Mouse (Mus musculus) adrenal gland, postnatal 36 days (tissue): ENCODE results near the gene Xpr1. TPM values are rescaled to one million over a fixed set of nuclear protein-coding genes. Genes with fewer than 3 reads are reported as not detected.
"Not testable (repeated sequence)": the region's sequence is repeated elsewhere in the genome, so short reads cannot be mapped to it uniquely, and the experiment has no call there.

Experiments used
- DNase-seq, 2 experiments: peaks; one replicate each; pipeline ENCODE4 v3.0.0; 2021; ENCODE audit warnings: mixed read lengths in 1 of 2
- total RNA-seq, 2 experiments: library from RNA; stranded (reverse); gene quantifications; 2 replicates each; pipeline ENCODE4 v1.2.3; 2021

Gene Xpr1
- total RNA-seq, 2 experiments from 2014 or later = 43.5 to 49.2 TPM

GRCm38 (mm10) chr1:155335963-155336362 is 81.3 kb downstream of the Xpr1 start:
- no peak for DNase-seq

- DNase-seq = no peak
These were observed 95.0 kb downstream of the Xpr1 start for GRCm38 (mm10) chr1:155322183-155322582.

DNA sequence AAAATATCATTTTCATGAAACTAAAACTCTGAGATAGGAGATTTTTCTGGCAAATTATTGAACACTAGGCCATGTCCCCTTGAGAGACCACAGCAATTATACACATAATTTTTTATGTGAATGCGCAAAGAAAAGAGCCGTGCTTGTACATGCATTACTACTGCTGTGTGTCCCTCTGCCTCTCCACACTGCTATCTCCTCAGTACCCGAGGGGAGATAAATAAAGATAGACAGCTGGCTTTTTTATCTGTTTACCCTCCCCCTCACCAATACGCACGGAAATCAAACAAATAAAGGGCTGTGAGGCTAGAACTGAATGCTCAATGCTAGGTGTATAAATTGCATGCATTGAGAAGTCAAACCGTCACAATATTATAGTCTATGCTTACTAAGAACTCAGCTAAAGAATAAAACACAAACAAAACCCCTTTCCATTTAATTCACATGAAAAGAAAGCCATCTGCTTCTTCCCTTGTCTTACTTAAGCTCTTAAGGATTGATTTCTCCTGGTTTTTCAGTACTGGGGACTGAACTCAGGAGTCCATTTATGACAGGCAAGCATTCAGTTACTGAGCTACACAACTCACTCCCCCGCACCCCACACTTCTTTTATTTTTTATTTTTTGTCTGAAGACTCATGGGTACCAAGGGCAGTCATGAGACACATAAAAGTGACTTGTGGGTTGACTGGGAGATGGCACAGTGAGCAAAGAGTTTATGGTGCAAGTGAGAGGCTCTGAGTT is 97.0 kb downstream of the Xpr1 start:
- DNase-seq = no peak

GRCm38 (mm10) chr1:155319513-155319912 is 97.7 kb downstream of the Xpr1 start:
- DNase-seq = no peak

DNA sequence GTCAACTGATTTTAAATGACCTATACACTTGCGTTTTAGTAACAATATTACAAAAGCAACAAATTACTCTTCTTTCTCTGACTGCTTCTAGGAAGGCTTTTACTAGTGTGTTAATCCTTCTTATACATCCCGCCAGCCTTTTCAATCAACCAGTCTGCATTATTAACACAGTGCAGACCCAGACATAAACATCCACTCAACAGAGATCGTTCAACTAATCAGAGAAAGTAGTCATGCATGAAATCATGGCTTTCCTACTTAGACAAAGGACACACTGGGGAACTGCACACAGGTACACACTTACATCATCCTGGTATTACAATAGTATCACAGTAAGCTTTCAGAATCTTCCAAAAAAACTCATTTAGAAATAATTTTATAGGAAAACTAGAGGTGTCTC is 105.5 kb downstream of the Xpr1 start:
- DNase-seq = no peak

DNA sequence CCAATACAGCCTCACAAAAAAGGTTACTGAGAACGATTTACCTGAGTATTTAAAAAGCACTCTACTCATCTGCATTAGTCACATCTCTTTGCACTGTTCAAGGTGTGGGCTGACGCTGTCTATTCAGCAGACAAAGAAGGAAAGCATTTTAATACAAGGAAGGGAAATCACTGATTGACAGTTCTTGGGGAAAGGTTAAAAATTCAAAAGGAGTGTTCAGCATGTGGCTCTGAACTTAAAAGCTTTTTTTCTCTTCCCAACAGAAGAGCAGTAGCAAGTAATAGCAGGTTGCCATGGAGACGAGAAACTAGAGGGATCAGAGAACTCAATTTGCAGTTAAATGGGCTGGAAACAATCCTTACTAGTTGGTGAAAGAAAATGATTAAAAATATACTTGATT is 110.3 kb downstream of the Xpr1 start:
- no peak for DNase-seq

DNA sequence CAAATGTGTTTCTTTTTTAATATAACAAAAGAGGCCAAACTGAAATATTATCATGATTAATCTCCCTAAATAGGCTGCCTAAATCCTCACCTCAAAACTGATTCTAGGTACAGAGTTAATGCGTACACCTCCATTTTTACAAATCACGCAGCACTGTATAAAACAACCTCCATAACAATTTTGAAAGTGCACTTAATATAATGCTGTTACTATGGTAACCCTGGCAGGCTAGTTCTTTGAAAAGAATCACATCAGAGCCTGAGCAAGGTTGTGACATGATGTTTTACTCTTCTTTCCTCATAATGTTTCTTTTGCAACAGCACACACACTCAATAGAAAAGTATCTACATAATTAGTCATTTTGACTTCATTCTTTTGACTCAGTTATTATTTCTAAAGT is 113.8 kb downstream of the Xpr1 start:
- no peak for DNase-seq

GRCm38 (mm10) chr1:155297615-155298014 is 119.6 kb downstream of the Xpr1 start:
- no peak for DNase-seq

GRCm38 (mm10) chr1:155297203-155297602 is 120.0 kb downstream of the Xpr1 start:
- DNase-seq = no peak

DNA sequence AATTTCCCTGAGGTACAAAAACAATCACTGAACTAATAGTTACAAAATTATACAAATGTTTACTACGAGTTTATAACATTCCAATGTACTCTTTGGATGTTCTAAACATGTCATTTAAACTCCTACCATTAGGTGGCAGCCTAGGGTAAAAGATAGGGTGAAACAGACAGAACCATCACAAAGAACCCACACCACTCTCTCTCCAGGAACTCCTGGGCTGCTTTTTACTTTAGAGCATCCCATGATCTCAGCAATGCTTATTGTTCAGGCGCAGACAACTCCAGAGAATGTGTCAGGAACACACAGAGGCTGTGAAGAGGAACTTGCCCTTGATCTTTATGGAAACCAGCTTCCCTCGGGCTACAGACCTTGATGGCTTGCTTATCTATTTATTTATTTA is 123.8 kb downstream of the Xpr1 start:
- DNase-seq = peak in 1 of 2 experiments; percentile 45

- DNase-seq = no peak
These were observed 127.8 kb downstream of the Xpr1 start for GRCm38 (mm10) chr1:155289411-155289810.

DNA sequence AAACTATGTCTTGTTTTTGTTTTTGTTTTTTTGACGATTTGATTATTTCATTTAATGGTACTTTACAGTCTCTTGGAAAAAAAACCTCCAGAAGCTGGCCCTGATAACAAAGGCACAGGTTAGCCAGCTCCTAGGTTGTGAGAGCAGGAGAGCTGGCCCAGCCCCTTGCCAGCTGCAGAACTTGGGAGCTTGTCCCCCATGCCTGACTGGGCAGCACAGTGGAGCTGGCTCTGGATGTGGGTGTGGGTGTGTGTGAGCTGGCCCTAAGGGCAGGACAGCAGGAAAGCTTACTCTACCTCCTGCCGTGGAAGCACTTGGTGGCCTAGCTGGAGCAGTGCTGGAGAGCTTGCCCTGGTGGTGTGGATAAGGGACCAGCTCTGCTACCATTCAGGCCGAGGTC is 129.2 kb downstream of the Xpr1 start:
- no peak for DNase-seq

- no peak for DNase-seq
These were observed 133.4 kb downstream of the Xpr1 start for GRCm38 (mm10) chr1:155283808-155284207.

GRCm38 (mm10) chr1:155281003-155281793 is 136.0 kb downstream of the Xpr1 start:
- peak; percentile 67 to 78 for DNase-seq

DNA sequence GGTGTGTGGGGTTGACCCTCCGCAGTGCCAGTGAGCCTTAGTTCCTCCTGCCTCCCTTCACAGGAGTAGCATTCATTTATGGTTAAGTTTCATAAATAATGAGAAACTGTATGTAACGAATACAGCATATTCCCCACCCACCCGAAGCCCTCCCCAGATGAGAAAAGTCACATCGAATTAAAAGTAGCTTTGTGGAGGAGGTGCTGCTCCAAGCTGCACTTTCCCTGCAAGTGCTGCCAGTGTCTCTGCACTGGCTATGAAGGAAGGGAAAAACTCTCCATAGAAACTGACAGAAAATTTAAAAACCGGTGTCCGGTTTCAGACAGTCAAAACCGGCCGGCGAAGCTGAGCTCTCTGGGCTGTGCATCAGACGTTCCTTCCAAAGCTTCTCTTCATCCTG is 136.9 kb downstream of the Xpr1 start:
- no peak for DNase-seq

GRCm38 (mm10) chr1:155276381-155277033 is 140.7 kb downstream of the Xpr1 start:
- DNase-seq = no peak

- no peak for DNase-seq
These were observed 141.4 kb downstream of the Xpr1 start for GRCm38 (mm10) chr1:155275793-155276192.

GRCm38 (mm10) chr1:155274976-155275375 is 142.2 kb downstream of the Xpr1 start:
- peak; percentile 55 to 61 for DNase-seq

- no peak for DNase-seq
These were observed 144.3 kb downstream of the Xpr1 start for GRCm38 (mm10) chr1:155272953-155273352.

- not testable (repeated sequence) for DNase-seq
These were observed 154.7 kb downstream of the Xpr1 start for GRCm38 (mm10) chr1:155262496-155262895.

DNA sequence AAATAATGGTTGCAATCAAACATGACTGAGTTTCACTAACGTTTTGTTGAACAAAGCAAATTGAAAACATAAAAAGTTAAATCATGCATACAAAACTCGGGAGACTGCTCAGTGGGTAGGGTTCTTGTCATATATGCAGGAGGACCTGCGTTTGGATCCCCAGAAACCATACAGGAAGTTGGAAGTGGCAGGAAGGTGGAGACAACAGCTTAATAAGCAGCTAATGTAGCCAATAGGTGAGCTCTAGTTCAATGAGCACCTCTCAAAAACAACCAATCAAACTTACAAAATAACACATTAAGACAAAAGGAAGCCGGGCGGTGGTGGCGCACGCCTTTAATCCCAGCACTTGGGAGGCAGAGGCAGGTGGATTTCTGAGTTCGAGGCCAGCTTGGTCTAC is 162.9 kb downstream of the Xpr1 start:
- no peak for DNase-seq

DNA sequence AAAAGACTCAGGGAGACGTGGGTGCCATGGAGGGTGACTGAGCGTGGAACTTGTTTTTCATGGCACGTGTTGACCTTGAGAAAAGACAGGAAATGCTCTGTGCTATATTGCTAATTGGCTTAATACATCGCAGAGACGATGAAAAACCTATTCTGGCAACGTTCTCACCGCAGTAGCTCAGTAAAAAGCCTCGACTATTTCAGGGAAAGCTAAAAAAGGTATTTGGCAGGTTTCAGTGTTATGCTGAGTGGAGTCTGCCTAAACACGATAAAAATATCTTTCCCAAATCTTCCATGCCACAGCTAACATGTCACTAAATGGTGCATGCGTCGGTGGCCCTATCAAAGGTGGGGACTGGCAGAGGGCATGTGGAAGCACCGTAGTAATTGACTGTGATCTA is 164.1 kb downstream of the Xpr1 start:
- no peak for DNase-seq

DNA sequence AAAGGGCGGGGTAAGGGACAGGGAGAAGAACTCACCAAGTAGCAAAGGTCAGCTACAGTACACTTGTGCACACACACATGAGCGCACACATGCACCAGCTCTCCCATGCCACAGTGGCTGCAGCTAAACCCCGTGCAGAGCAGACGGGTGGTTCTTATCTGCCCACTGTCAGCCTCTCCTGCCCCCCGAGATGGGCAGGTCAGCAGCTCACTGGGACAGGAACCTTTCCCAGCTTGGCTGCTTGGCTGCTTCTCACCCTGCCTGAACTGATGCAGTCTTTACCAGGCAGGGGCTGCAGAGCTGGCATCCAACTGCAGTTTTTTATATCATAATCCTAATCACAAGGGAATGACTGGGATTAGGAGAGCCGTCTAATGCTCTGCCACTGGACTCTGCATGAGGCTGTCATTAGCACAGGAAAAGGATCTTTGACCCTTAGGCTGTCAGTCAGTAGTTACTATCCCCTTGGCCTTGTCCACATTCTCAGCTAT is 164.5 kb downstream of the Xpr1 start:
- no peak for DNase-seq
